Mouse (Mus musculus) heart, adult 11 months (tissue): ENCODE data around the gene Mtr.
A peak's percentile ranks its signal among the peaks of the same experiment; 100 is the strongest.
"Not testable (repeated sequence)": the region's sequence is repeated elsewhere in the genome, so short reads cannot be mapped to it uniquely, and the experiment has no call there.

Experiments used
- DNase-seq: peaks from one replicate; pipeline ENCODE4 v3.0.0; 2022

Gene Mtr

DNA sequence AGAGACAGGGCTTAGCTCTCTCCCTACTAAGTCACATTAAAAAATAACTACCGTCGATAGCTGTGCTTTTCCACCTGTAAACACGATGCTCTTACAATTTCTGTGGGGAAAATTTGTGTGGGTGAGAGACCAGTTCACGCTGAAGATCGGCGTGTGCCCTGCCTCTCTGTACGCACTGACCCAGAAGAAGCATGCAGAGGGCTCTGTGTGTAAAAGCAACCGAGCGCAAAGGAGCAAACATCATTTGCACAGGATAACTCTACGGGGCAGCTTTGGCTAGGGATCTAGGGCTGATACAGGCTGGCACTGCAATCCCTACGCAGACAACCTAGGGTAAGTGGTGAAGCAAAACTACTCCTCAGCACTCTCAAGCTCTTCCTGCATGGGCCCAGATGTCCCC, 104.0 kb downstream of the Mtr start:
- no peak for DNase-seq

DNA sequence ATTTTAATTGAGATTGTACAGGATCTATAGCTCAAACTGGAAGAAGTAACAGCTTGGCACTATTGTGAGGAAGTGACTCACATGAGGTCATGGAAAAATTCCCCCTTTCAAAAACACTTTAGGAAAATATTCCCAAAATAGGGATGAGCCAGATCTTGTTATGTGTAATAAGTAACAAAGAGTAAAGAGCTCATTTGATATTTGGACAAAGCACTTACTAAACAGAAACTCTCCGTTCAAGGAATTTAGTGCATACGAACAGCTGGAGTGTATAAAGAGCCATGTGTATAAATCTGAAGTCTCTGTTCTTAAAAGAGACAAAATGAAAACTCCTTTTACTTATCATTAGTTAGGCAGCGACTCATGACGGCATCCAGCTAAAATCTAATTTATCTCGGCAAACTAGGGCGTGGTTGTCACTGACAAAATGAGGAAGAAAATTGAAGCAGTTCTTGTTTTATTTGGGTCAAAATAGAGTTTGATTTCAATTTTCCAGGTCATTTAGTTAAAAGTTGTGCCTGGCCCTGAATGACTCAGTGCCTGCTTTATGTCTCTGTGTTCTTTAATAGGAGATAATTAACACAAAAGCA, 110.9 kb downstream of the Mtr start:
- DNase-seq, result no peak

DNA sequence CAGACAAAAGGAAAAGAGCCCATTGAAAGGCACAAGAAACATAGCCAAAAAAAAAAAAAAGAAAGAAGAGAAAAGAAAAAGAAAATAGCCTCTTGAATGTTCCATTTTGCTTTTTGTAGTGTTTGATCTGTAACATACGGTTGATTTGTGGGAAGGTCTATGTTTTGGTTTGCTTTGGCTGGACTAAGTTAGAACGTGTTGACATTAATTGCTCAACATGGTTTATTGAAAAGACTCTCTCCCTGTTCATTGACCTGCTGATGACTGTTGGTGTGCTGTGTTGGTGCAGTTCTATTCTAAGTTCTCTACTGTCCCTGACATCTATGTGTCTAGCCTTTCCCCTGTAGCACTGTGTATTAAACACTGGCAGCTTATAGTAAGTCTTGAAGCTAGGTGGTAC, 111.5 kb downstream of the Mtr start:
- no peak for DNase-seq

DNA sequence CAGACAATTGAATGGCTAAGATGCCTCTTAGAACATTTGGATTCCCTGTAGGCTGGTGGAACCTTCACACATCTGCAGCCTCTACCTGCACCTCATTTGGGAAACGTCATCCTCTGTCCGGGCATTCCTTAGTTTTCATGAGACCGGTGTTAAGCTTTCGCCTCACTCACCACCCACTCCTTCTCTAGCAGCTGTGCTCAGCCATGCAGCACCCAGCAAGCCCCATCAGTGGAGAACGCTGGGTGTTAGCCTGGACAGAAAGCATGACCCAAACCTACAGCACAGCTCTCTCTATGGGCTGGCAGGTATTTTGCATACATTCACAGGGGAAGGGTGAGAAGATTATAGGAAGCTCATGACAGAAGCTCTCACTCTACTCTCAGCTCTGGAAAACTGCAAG, 114.6 kb downstream of the Mtr start:
- peak; percentile 81 for DNase-seq

DNA sequence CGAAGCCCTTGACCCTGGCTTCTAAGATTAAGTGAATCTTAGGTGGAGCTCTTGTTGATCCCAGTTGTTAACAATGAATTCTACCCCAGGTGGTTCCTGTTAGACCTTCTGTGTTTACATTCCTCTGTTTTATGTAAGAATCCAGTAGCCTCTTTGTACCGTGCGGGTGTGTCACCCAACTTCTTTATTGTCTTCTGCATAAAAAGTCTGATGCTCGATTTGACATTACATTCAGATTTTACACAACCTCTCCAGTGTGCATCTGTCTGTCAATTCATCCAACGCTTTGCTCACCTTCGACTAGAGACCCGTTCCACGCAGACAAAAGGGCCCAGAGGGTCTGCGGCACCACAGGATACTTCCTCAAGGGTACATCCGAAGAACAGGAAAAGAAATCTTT, 121.5 kb downstream of the Mtr start:
- DNase-seq, result not testable (repeated sequence)

DNA sequence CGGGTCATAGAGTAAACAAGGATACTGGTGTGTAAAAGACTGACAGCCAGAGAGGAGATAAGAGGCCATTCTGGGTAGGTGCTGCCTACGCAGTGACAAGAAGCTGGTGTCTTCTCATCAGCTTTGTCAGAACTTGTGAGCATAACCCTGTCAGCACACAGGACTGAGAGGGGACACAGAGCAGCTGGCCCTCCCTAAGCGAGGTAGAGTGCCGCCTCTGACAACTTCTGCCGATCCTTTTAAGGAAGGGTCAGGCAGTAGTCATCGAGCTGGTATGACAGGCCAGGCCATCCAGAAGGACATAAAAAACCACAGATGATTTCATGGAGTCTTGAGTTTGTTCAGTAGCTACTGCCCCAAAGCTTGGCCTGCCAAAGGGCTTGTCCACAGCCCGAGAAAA, 124.4 kb downstream of the Mtr start:
- DNase-seq, result peak; percentile 99
